Mouse (Mus musculus) testis, adult 2 months (tissue): ENCODE results near the gene Olfr1406. TPM values are rescaled to one million over a fixed set of nuclear protein-coding genes. Genes with fewer than 3 reads are reported as not detected.

Source experiments
- H3K27ac ChIP-seq: fragments of 200-500 bp; 2 replicates; pipeline ENCODE4 v1.5.1; 2012; ENCODE audit warnings: low read depth, low read length; ENCODE audit not compliant: control insufficient read depth, insufficient read depth
- H3K27me3 ChIP-seq: fragments of 200-500 bp; 2 replicates; pipeline ENCODE4 v1.6.1; 2012; ENCODE audit warnings: mild to moderate bottlenecking, low read length, moderate library complexity; ENCODE audit not compliant: control insufficient read depth, insufficient read depth
- H3K36me3 ChIP-seq: fragments of 200-500 bp; 2 replicates; pipeline ENCODE4 v1.6.1; 2012; ENCODE audit warnings: mild to moderate bottlenecking, low read length; ENCODE audit not compliant: control insufficient read depth, insufficient read depth
- H3K4me1 ChIP-seq: fragments of 200-500 bp; 2 replicates; pipeline ENCODE4 v1.6.1; 2012; ENCODE audit warnings: low read length; ENCODE audit not compliant: control insufficient read depth, insufficient read depth
- H3K4me3 ChIP-seq: fragments of 200-500 bp; 2 replicates; pipeline ENCODE4 v1.5.1; 2012; ENCODE audit warnings: low read depth, mild to moderate bottlenecking, low read length, moderate library complexity, mixed read lengths; ENCODE audit not compliant: control insufficient read depth
- CTCF ChIP-seq: fragments of 200-500 bp; IDR thresholded peaks from 2 replicates; pipeline ENCODE4 v1.5.1; 2012; ENCODE audit warnings: low read depth, mild to moderate bottlenecking, inconsistent platforms, low read length, moderate library complexity; ENCODE audit not compliant: control insufficient read depth, insufficient read depth, insufficient replicate concordance
- POLR2A ChIP-seq: fragments of 200-500 bp; IDR thresholded peaks from 2 replicates; pipeline ENCODE4 v1.6.1; 2012; ENCODE audit warnings: low read depth, mild to moderate bottlenecking, inconsistent platforms, low read length, moderate library complexity; ENCODE audit not compliant: control insufficient read depth
- polyA plus RNA-seq: library from polyadenylated mRNA; depleted of rRNA; stranded (reverse); fragments of >200 nt; gene quantifications from 2 replicates; pipeline ENCODE4 v1.2.3, GENCODE M21; 2012; rRNA removed

The Olfr1406 gene
- polyA plus RNA-seq, 1 experiment, result not detected

GRCm38 (mm10) chr1:173174154-173174842 lies 16.1 kb downstream of the Olfr1406 start:
- no peaks in the 10 kb centered on the region for H3K36me3 ChIP-seq
- TF ChIP-seq POLR2A, result no peak
- no peak for TF ChIP-seq CTCF

GRCm38 (mm10) chr1:173137274-173137673 lies 53.2 kb downstream of the Olfr1406 start, which contains the start of gene Olfr1408:
Gene Olfr1408 (minus strand): TSS chr1:173137374.
- no peaks in the 10 kb centered on the region for H3K36me3 ChIP-seq

More at GRCm38 (mm10) chr1:173174154-173174842, 16.1 kb downstream of the Olfr1406 start:
- no peaks in the 10 kb centered on the region for H3K4me1 ChIP-seq
- H3K27me3 ChIP-seq, result no peaks in the 10 kb centered on the region
- no peak overlapping the region for H3K27ac ChIP-seq
- no peak overlapping the region for H3K4me3 ChIP-seq

More at GRCm38 (mm10) chr1:173137274-173137673, 53.2 kb downstream of the Olfr1406 start, which contains the start of gene Olfr1408:
- Histone ChIP-seq H3K4me3 (no peak within 1 kb of the TSS), H3K4me1 (no peaks in the 10 kb centered on the region), H3K27me3 (no peaks in the 10 kb centered on the region), H3K27ac (no peak within 1 kb of the TSS)
- TF ChIP-seq POLR2A (no peak), CTCF (no peak)

Other genes starting within 250 kb of the Olfr1406 start
- 0.05 and 0.22 TPM in 2 replicates for gene Olfr16, start 240.2 kb downstream of the Olfr1406 start, polyA plus RNA-seq
- gene Olfr1408, start 53.3 kb downstream of the Olfr1406 start, polyA plus RNA-seq, result not detected in 2 replicates
- gene Olfr218, start 7.2 kb upstream of the Olfr1406 start, polyA plus RNA-seq, result not detected in 2 replicates
- gene Olfr1404, start 21.8 kb upstream of the Olfr1406 start, polyA plus RNA-seq, result not detected in 2 replicates
- not detected in 2 replicates for gene Fcer1a, start 36.6 kb upstream of the Olfr1406 start, polyA plus RNA-seq
- not detected in 2 replicates for gene Olfr418, start 75.4 kb upstream of the Olfr1406 start, polyA plus RNA-seq
- not detected in 2 replicates for gene Mptx2, start 87.1 kb upstream of the Olfr1406 start, polyA plus RNA-seq
- gene Ackr1, start 143.1 kb upstream of the Olfr1406 start, polyA plus RNA-seq, result 0.23 and 0.26 TPM in 2 replicates
- 0.12 and 0.27 TPM in 2 replicates for gene Aim2, start 160.2 kb upstream of the Olfr1406 start, polyA plus RNA-seq
- gene Cadm3, start 177.1 kb upstream of the Olfr1406 start, polyA plus RNA-seq, result 0.11 and 0.22 TPM in 2 replicates